Mouse (Mus musculus) CH12.LX (cell line): ENCODE measurements around the gene P2rx7. TPM values are rescaled to one million over a fixed set of nuclear protein-coding genes. Genes with fewer than 3 reads are reported as not detected.

ENCODE experiments used
- DNase-seq: peaks from one replicate; pipeline ENCODE4 v3.0.0-alpha.2; 2013; ENCODE audit errors: extremely low read depth
- H3K27ac ChIP-seq: 2 replicates; pipeline ENCODE4 v1.5.1; 2012; ENCODE audit warnings: low read depth, mild to moderate bottlenecking, control low read depth, moderate library complexity; ENCODE audit not compliant: insufficient read depth
- H3K27me3 ChIP-seq: replicated peaks from 2 replicates; pipeline ENCODE3; 2012; ENCODE audit warnings: inconsistent platforms
- H3K36me3 ChIP-seq, 2 experiments: replicated peaks in 1 of 2; 2 replicates each; pipeline versions ENCODE3 to v1.6.1; 2012; ENCODE audit warnings: inconsistent platforms in 1 of 2, low read length in 1 of 2, mild to moderate bottlenecking in 1 of 2, mixed read lengths in 1 of 2, moderate library complexity in 1 of 2; ENCODE audit not compliant: control insufficient read depth in 1 of 2, insufficient read depth in 1 of 2
- H3K4me1 ChIP-seq, 2 experiments: 2 replicates each; pipeline ENCODE4 v1.6.1; 2012; ENCODE audit warnings: inconsistent platforms in 1 of 2, moderate library complexity in 1 of 2; ENCODE audit not compliant: insufficient read depth in 2 of 2, control insufficient read depth in 1 of 2
- H3K4me2 ChIP-seq: 2 replicates; pipeline ENCODE4 v1.6.1; 2012; ENCODE audit warnings: low read depth, mild to moderate bottlenecking, control low read depth; ENCODE audit not compliant: poor library complexity, insufficient read depth, severe bottlenecking
- H3K4me3 ChIP-seq, 3 experiments: fragments of 150-350 bp in 1 of 3; sonication (generic) in 1 of 3; replicated peaks in 1 of 3; 2 replicates each; pipeline versions ENCODE3 to v1.5.1; 2011 to 2012; ENCODE audit warnings: low read depth in 2 of 3, low read length in 2 of 3, mild to moderate bottlenecking in 2 of 3, moderate library complexity in 2 of 3, control low read depth in 1 of 3, improper control_type of control experiment in 1 of 3, inconsistent platforms in 1 of 3, mixed read lengths in 1 of 3; ENCODE audit not compliant: poor library complexity in 1 of 3
- H3K79me2 ChIP-seq: replicated peaks from 2 replicates; pipeline ENCODE4 v1.6.1; 2012; ENCODE audit warnings: mild to moderate bottlenecking, moderate library complexity; ENCODE audit not compliant: control insufficient read depth, poor library complexity, insufficient read depth, severe bottlenecking; ENCODE audit errors: extremely low read depth
- H3K9ac ChIP-seq: 2 replicates; pipeline ENCODE4 v1.6.1; 2012; ENCODE audit warnings: low read depth, mild to moderate bottlenecking, control low read depth, moderate library complexity; ENCODE audit not compliant: insufficient read depth
- H3K9me3 ChIP-seq: replicated peaks from 2 replicates; pipeline ENCODE3; 2012; ENCODE audit warnings: low read length, inconsistent platforms, mixed read lengths
- CHD2 ChIP-seq: IDR thresholded peaks from 2 replicates; pipeline ENCODE4 v1.6.1; 2011; ENCODE audit warnings: low read length, improper control_type of control experiment
- CTCF ChIP-seq, 2 experiments: IDR thresholded peaks in 1 of 2; conservative IDR thresholded peaks in 1 of 2; 2 replicates each; pipeline ENCODE4 v1.5.1; 2011 to 2012; ENCODE audit warnings: low read depth in 2 of 2, low read length in 2 of 2, improper control_type of control experiment in 1 of 2, inconsistent platforms in 1 of 2, mild to moderate bottlenecking in 1 of 2, moderate library complexity in 1 of 2
- GABPA ChIP-seq: IDR thresholded peaks from 2 replicates; pipeline ENCODE4 v1.6.1; 2012; ENCODE audit warnings: low read depth, low read length, improper control_type of control experiment, inconsistent platforms; ENCODE audit not compliant: insufficient replicate concordance
- HCFC1 ChIP-seq: IDR thresholded peaks from 2 replicates; pipeline ENCODE4 v1.6.1; 2012; ENCODE audit warnings: low read depth, mild to moderate bottlenecking, inconsistent platforms, low read length, improper control_type of control experiment
- IRF4 ChIP-seq: IDR thresholded peaks from 2 replicates; pipeline ENCODE4 v1.6.1; 2014; ENCODE audit warnings: low read depth, mild to moderate bottlenecking, inconsistent platforms, low read length, improper control_type of control experiment
- JUND ChIP-seq: conservative IDR thresholded peaks from 2 replicates; pipeline ENCODE4 v1.6.1; 2011; ENCODE audit warnings: low read depth, low read length, improper control_type of control experiment
- MAFK ChIP-seq: IDR thresholded peaks from 2 replicates; pipeline ENCODE4 v1.6.1; 2011; ENCODE audit warnings: low read length, improper control_type of control experiment; ENCODE audit not compliant: insufficient replicate concordance
- MAX ChIP-seq: IDR thresholded peaks from 2 replicates; pipeline ENCODE4 v1.6.1; 2011; ENCODE audit warnings: low read length, improper control_type of control experiment
- MEF2A ChIP-seq: IDR thresholded peaks from 2 replicates; pipeline ENCODE4 v1.6.1; 2014; ENCODE audit warnings: low read depth, mild to moderate bottlenecking, inconsistent platforms, low read length, improper control_type of control experiment, borderline replicate concordance
- MXI1 ChIP-seq: IDR thresholded peaks from 2 replicates; pipeline ENCODE4 v1.6.1; 2011; ENCODE audit warnings: mild to moderate bottlenecking, low read depth, low read length, improper control_type of control experiment
- MYC ChIP-seq: IDR thresholded peaks from 2 replicates; pipeline ENCODE4 v1.6.1; 2011; ENCODE audit warnings: low read depth, mild to moderate bottlenecking, improper control_type of control experiment, low read length
- NELFE ChIP-seq: IDR thresholded peaks from 2 replicates; pipeline ENCODE4 v1.6.1; 2011; ENCODE audit warnings: low read depth, low read length, improper control_type of control experiment
- NRF1 ChIP-seq: IDR thresholded peaks from 2 replicates; pipeline ENCODE4 v1.6.1; 2014; ENCODE audit warnings: low read depth, mild to moderate bottlenecking, inconsistent platforms, low read length, improper control_type of control experiment, moderate library complexity
- POLR2AphosphoS2 ChIP-seq: IDR thresholded peaks from 2 replicates; pipeline ENCODE4 v1.6.1; 2011; ENCODE audit warnings: low read depth, low read length, improper control_type of control experiment
- RAD21 ChIP-seq: IDR thresholded peaks from 2 replicates; pipeline ENCODE4 v1.6.1; 2011; ENCODE audit warnings: low read depth, mild to moderate bottlenecking, low read length, improper control_type of control experiment, moderate library complexity
- RCOR1 ChIP-seq: conservative IDR thresholded peaks from 2 replicates; pipeline ENCODE4 v1.6.1; 2012; ENCODE audit warnings: low read depth, mild to moderate bottlenecking, inconsistent platforms, low read length, improper control_type of control experiment
- SIN3A ChIP-seq: IDR thresholded peaks from 2 replicates; pipeline ENCODE4 v1.6.1; 2012; ENCODE audit warnings: low read length, improper control_type of control experiment, inconsistent platforms
- SMC3 ChIP-seq: IDR thresholded peaks from 2 replicates; pipeline ENCODE4 v1.6.1; 2011; ENCODE audit warnings: low read depth, low read length, improper control_type of control experiment
- UBTF ChIP-seq: IDR thresholded peaks from 2 replicates; pipeline ENCODE4 v1.6.1; 2012; ENCODE audit warnings: low read depth, mild to moderate bottlenecking, inconsistent platforms, low read length, improper control_type of control experiment, moderate library complexity
- USF1 ChIP-seq: IDR thresholded peaks from 2 replicates; pipeline ENCODE4 v1.6.1; 2014; ENCODE audit warnings: low read depth, mild to moderate bottlenecking, inconsistent platforms, low read length, improper control_type of control experiment
- ZC3H11A ChIP-seq: IDR thresholded peaks from 2 replicates; pipeline ENCODE4 v1.6.1; 2012; ENCODE audit warnings: low read depth, mild to moderate bottlenecking, inconsistent platforms, low read length, improper control_type of control experiment
- dilution Hi-C: fragments of 300-500 bp; cut with MboI; formaldehyde crosslinking; loops from 2 replicates; pipeline ENCODE4 v1.14.3; 2020; ENCODE audit warnings: low sequenced_read_pairs; ENCODE audit not compliant: extremely low pct_unique_long_range_greater_than_20kb, extremely low pct_ligation_motif_present
- in situ Hi-C: fragments of 300-500 bp; cut with MboI; formaldehyde crosslinking; loops from 3 replicates; pipeline ENCODE4 v1.14.3; 2019; ENCODE audit warnings: low sequenced_read_pairs, low pct_ligation_motif_present, low pct_unique_long_range_greater_than_20kb, mixed read lengths
- polyA plus RNA-seq: library from polyadenylated mRNA; unstranded; fragments of >175 nt; gene quantifications from 2 replicates; pipeline ENCODE4 v1.2.1, GENCODE M21; 2012; ENCODE audit warnings: low read depth; ENCODE audit not compliant: insufficient read length
- total RNA-seq, 2 experiments: library from RNA; depleted of rRNA; stranded (reverse); fragments of 300-350 nt in 1 of 2; fragments of >200 nt in 1 of 2; gene quantifications; 2 replicates each; pipeline ENCODE4 v1.2.3; 2012 to 2014

Gene P2rx7
- total and polyA plus RNA-seq, 3 experiments, result 0.59 to 1.5 (median 1.5) TPM

DNA sequence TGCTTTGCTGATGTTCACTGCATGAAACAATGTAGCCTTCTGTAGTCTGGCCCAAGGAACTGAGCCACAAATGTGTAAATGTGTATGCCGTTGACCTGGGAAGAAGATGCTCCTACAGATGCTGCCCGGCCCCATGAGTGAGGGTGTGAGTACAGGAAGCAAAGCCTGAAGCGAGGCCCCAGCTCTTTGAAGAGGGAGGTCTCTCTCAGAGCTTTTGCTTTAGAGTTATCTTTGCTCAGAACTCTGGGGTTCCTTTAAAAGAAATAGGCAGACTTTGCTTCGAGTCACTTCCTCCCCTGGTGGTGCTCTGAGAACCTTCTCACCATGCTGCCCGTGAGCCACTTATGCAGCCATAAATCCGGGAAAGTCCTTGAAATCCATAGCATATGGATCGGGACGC, 6.4 kb downstream of the P2rx7 start:
- Histone ChIP-seq H3K9me3 (peaks cover 3% of the 10 kb centered on the region), H3K4me3 (no peak overlapping the region), H3K27me3 (no peaks in the 10 kb centered on the region), H3K9ac (no peak overlapping the region), H3K4me2 (no peak overlapping the region), H3K36me3 (no peaks in the 10 kb centered on the region), H3K27ac (no peak overlapping the region), H3K79me2 (no peaks in the 10 kb centered on the region), H3K4me1 (peaks cover 2 to 30% of the 10 kb centered on the region in 2 experiments; a peak in 2 of 4 replicates)
- TF ChIP-seq NELFE (no peak), MEF2A (no peak), UBTF (no peak), IRF4 (no peak), SMC3 (no peak), MAFK (no peak), JUND (no peak), RAD21 (no peak), MXI1 (no peak), MAX (no peak), USF1 (no peak), CTCF (conservative IDR thresholded peaks at IDR 0.05 in 1 of 2, IDR thresholded peaks at IDR 0.05 in 1 of 2; ENCODE audit: low read depth in 2 of 2, low read length in 2 of 2) (no peak), GABPA (no peak), HCFC1 (no peak), ZC3H11A (no peak), MYC (no peak), POLR2AphosphoS2 (no peak)
- DNase-seq, result no peak
- dilution Hi-C loops (no loop called here), in situ Hi-C loops (no loop called here)

DNA sequence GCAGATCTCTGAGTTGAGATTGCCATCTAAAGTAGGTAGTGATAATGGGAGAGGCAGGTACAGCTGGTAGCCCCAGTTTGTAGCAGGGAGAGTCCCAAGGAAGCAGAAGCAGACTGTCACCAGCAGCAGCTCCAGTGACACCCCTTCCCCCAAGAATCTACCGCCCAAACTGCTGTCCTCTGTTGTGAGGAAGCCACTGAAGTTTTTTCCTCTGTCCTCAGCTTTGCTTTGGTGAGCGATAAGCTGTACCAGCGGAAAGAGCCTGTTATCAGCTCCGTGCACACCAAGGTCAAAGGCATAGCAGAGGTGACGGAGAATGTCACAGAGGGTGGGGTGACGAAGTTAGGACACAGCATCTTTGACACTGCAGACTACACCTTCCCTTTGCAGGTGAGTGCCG, 8.8 kb downstream of the P2rx7 start:
- Histone ChIP-seq H3K27ac (no peak overlapping the region), H3K27me3 (no peaks in the 10 kb centered on the region), H3K4me3 (no peak overlapping the region), H3K9ac (no peak overlapping the region), H3K4me2 (no peak overlapping the region), H3K9me3 (peaks cover 3% of the 10 kb centered on the region), H3K4me1 (peaks cover 2 to 24% of the 10 kb centered on the region in 2 experiments; a peak in 2 of 4 replicates), H3K36me3 (no peaks in the 10 kb centered on the region), H3K79me2 (no peaks in the 10 kb centered on the region)
- TF ChIP-seq MAX (no peak), POLR2AphosphoS2 (no peak), CHD2 (no peak), NRF1 (no peak), JUND (no peak), SIN3A (no peak), IRF4 (no peak), UBTF (no peak), RCOR1 (no peak)
- in situ Hi-C loops, result no loop called here
- DNase-seq, result peak; percentile 30
- dilution Hi-C loops, result no loop called here
